Mouse (Mus musculus): ENCODE results near the gene Esrrg.

DNA sequence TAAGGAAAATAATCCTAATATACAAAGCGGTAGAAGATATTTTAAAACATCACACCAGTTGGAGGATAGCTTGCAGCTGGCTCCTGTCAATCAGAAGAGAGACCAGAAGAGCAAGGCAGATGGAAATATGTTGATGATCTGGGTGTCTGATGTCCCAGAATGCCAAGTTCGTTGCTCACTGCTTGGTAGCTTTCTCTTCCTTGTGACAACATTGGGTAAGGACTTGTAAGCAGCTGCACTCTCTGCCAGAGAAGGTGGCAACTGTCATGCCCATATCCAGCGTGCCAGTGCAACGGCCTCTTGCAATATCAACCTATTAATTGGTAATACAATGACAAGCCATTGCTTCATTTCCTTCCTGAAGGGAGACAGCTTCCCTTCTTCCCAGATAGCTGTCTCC is 296.1 kb downstream of the Esrrg start:
- TF ChIP-seq CTCF (IDR thresholded peaks at IDR 0.05) (no peak), POLR2A (IDR thresholded peaks at IDR 0.05; ENCODE audit: insufficient read depth, low read depth, low read length) (no peak), EP300 (IDR thresholded peaks at IDR 0.05; ENCODE audit: insufficient read depth, low read depth, low read length) (no peak)
